Mouse (Mus musculus) liver, postnatal 0 days (tissue): ENCODE measurements around the gene Adap1. TPM values are rescaled to one million over a fixed set of nuclear protein-coding genes. Genes with fewer than 3 reads are reported as not detected.

Experiments used
- ATAC-seq: fragments of 200-750 bp; cut with Nextera tagmentation; 2 replicates; pipeline ENCODE4 v1.8.0; 2017; ENCODE audit warnings: mild to moderate bottlenecking, moderate library complexity
- DNase-seq: peaks from one replicate; pipeline ENCODE4 v3.0.0-alpha.2; 2016
- H3K27ac ChIP-seq: fragments of 300-500 bp; sonication (generic); 2 replicates; pipeline ENCODE4 v1.5.1; 2014; ENCODE audit warnings: antibody characterized with exemption, moderate library complexity, mild to moderate bottlenecking, low read depth
- H3K27me3 ChIP-seq: fragments of 300-500 bp; sonication (generic); 2 replicates; pipeline ENCODE4 v1.6.1; 2014; ENCODE audit warnings: low read length, control low read depth, mixed read lengths; ENCODE audit not compliant: insufficient read depth
- H3K36me3 ChIP-seq: fragments of 300-500 bp; sonication (generic); replicated peaks from 2 replicates; pipeline ENCODE4 v1.6.1; 2014; ENCODE audit warnings: mild to moderate bottlenecking, control low read depth, low read length, moderate library complexity, mixed read lengths; ENCODE audit not compliant: insufficient read depth
- H3K4me1 ChIP-seq: fragments of 300-500 bp; sonication (generic); 2 replicates; pipeline ENCODE4 v1.6.1; 2014; ENCODE audit warnings: antibody characterized with exemption, mild to moderate bottlenecking, control low read depth; ENCODE audit not compliant: insufficient read depth
- H3K4me2 ChIP-seq: fragments of 300-500 bp; sonication (generic); 2 replicates; pipeline ENCODE4 v1.6.1; 2014; ENCODE audit warnings: low read depth, mild to moderate bottlenecking, low read length, moderate library complexity, mixed read lengths
- H3K4me3 ChIP-seq: fragments of 300-500 bp; sonication (generic); 2 replicates; pipeline ENCODE4 v1.5.1; 2014; ENCODE audit warnings: low read depth, low read length
- H3K9ac ChIP-seq: fragments of 300-500 bp; sonication (generic); replicated peaks from 2 replicates; pipeline ENCODE4 v1.6.1; 2014; ENCODE audit warnings: mild to moderate bottlenecking, moderate library complexity
- H3K9me3 ChIP-seq: fragments of 300-500 bp; sonication (generic); 2 replicates; pipeline ENCODE4 v1.6.1; 2016; ENCODE audit warnings: mild to moderate bottlenecking, control low read depth, low read length, mixed read lengths
- CTCF ChIP-seq: sonication (generic); IDR thresholded peaks from 2 replicates; pipeline ENCODE4 v1.5.1; 2016; ENCODE audit warnings: antibody characterized with exemption, low read depth
- EP300 ChIP-seq: IDR thresholded peaks from 2 replicates; pipeline ENCODE4 v1.6.1; 2016; ENCODE audit warnings: antibody characterized with exemption, low read depth, mild to moderate bottlenecking
- WGBS: fragments of 180-500 bp; shearing (Covaris S2); extraction: QIAGEN DNeasy Blood & Tissue Kit; methylation state at CpG from one replicate; pipeline ENCODE4 v1.1.7; 2014; ENCODE audit not compliant: insufficient replicate concordance; 5-methylcytosine and 5-hydroxymethylcytosine counted together
- polyA plus RNA-seq: library from polyadenylated mRNA; unstranded; fragments of >200 nt; fragmentation: Nextera tagmentation; extraction: Ambion mirVana; gene quantifications from 2 replicates; pipeline ENCODE4 v1.2.1, GENCODE M21; 2015

Gene Adap1
- polyA plus RNA-seq, 1 experiment from 2014 or later, result 3.7 TPM

- no peak overlapping the region for H3K4me2 ChIP-seq
- peaks cover 10% of the 10 kb centered on the region for H3K36me3 ChIP-seq
- no peaks in the 10 kb centered on the region for H3K9me3 ChIP-seq
- no peak overlapping the region for H3K4me3 ChIP-seq
- 74% methylated on average over 6 of the region's 6 CpGs for WGBS
- DNase-seq, result no peak
- no peak overlapping the region for H3K27ac ChIP-seq
- TF ChIP-seq EP300, result no peak
- peak; percentile 32 for TF ChIP-seq CTCF
- H3K4me1 ChIP-seq, result peaks cover 59% of the 10 kb centered on the region
- ATAC-seq, result no peak
- no peak overlapping the region for H3K9ac ChIP-seq
- no peaks in the 10 kb centered on the region for H3K27me3 ChIP-seq
Measured at GRCm38 (mm10) chr5:139254938-139255337, 70.5 kb downstream of the Adap1 start.

DNA sequence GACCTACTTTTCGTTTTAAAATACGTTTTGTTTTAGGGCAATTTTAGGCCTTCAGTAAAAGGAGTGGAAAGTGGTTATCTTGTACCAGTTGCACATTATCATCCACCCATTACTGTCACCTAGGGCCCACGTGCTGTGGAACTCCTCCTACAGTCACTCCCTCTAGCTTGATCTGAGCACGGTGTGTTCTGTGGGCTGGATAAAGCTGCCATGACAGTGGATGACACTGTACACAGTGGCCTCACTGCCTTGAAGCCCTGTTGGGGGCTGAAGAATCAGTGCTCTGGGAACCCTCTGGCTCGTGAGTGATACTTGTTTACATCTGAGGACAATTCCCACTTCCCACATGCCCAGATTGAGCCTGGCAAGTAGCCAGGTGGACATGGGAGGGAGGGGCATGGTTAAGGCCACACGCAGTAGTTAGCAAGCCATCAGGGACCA lies 72.1 kb downstream of the Adap1 start:
- no peaks in the 10 kb centered on the region for H3K27me3 ChIP-seq
- peak overlapping the region; percentile 92 for H3K4me2 ChIP-seq
- DNase-seq (peak; percentile 63), ATAC-seq (peak; percentile 35)
- 0 out of 2 replicates have a peak, but pooled peaks have one; percentile 10 for TF ChIP-seq EP300
- no peak for TF ChIP-seq CTCF
- peak overlapping the region; percentile 60 for H3K4me3 ChIP-seq
- no peaks in the 10 kb centered on the region for H3K9me3 ChIP-seq
- peaks cover 52% of the 10 kb centered on the region for H3K4me1 ChIP-seq
- H3K9ac ChIP-seq, result peak overlapping the region; percentile 61
- H3K27ac ChIP-seq, result peak overlapping the region; percentile 86
- 4% methylated on average over 6 of the region's 6 CpGs for WGBS
- H3K36me3 ChIP-seq, result peaks cover 22% of the 10 kb centered on the region

DNA sequence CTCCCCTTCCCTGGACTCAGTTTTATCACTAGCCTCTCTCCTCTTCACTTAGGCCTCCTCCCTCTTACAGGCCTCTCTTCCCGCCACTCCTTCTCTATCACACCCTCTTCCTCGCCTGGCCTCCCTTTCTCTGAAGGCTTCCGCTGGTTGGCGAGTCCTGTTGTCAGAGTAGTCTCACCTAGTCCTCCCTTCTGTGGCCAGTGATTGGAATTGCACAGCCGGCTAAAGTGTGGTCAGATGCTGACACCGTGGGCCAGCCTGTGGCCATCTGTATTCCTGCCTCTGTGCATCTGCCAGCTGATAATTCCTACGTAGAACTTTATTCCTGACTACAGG lies 72.5 kb downstream of the Adap1 start:
- DNase-seq (no peak), ATAC-seq (peak; percentile 37)
- Histone ChIP-seq H3K4me2 (peak overlapping the region; percentile 92), H3K9me3 (no peaks in the 10 kb centered on the region), H3K36me3 (peaks cover 24% of the 10 kb centered on the region), H3K27me3 (no peaks in the 10 kb centered on the region), H3K9ac (peak overlapping the region; percentile 61), H3K27ac (peak overlapping the region; percentile 86), H3K4me1 (peaks cover 47% of the 10 kb centered on the region), H3K4me3 (peak overlapping the region; percentile 60)
- TF ChIP-seq CTCF, result no peak
- 0 out of 2 replicates have a peak, but pooled peaks have one; percentile 40 for TF ChIP-seq EP300
- 0% methylated on average over 7 of the region's 7 CpGs for WGBS

DNA sequence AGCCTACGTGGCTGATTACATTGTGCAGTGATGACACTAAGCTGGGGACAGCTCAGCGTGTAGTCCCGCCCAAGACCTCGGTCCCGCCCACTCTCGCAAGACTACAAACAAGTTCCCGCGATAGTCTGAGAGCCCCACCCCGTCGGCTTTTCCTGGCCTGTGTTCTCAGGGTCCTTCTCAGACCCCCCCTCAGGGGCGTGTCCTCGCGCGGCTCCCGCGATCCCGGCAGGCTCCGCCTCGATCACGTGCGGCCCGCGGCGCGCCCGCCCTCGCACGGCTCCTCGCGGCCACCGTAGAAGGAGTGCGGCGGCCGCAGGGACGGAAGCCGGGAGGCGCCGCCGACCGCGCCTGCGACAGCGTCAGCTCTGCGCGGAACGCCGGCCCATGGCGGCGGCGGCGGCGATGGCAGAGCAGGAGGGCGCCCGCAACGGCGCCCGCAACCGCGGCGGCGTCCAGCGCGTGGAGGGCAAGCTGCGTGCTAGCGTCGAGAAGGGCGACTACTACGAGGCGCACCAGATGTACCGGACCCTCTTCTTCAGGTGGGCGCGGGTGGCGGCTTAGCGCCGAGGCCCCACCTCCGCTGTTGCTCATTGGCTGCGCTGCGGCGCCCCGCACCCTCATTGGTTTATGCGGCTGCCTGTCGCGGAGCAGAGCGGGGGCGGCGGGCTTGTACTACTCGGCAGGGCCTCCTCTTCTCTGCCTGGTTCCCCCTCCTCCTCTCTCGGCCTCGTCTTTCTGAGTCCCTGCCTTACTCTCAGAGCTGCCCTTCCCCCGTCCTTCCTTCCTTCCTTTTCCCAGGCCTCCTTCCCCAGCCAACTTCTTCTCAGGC lies 73.1 kb downstream of the Adap1 start, which contains the start of gene Get4:
Gene Get4 (plus strand): TSS at position 244 of the 829 bp plus-strand sequence.
- Histone ChIP-seq H3K27ac (peak within 1 kb of the TSS; percentile 86), H3K27me3 (no peaks in the 10 kb centered on the region), H3K9me3 (no peaks in the 10 kb centered on the region), H3K4me3 (peak within 1 kb of the TSS; percentile 60), H3K9ac (peak within 1 kb of the TSS; percentile 62), H3K36me3 (peaks cover 29% of the 10 kb centered on the region), H3K4me1 (peaks cover 47% of the 10 kb centered on the region), H3K4me2 (peak within 1 kb of the TSS; percentile 92)
- ATAC-seq (peak; percentile 87), DNase-seq (peak; percentile 99)
- under 1% methylated on average over 79 of the region's 90 CpGs for WGBS
- TF ChIP-seq CTCF (no peak), EP300 (peak; percentile 51; the same call in 1 of the 2 replicates)

GRCm38 (mm10) chr5:139251736-139252080 lies 73.7 kb downstream of the Adap1 start:
- peak overlapping the region; percentile 76 for H3K27ac ChIP-seq
- H3K27me3 ChIP-seq, result no peaks in the 10 kb centered on the region
- DNase-seq (no peak), ATAC-seq (peak; percentile 7)
- no peaks in the 10 kb centered on the region for H3K9me3 ChIP-seq
- H3K4me1 ChIP-seq, result peaks cover 41% of the 10 kb centered on the region
- peak overlapping the region; percentile 62 for H3K9ac ChIP-seq
- peak overlapping the region; percentile 60 for H3K4me3 ChIP-seq
- 3% methylated on average over 8 of the region's 8 CpGs for WGBS
- TF ChIP-seq EP300, result no peak
- TF ChIP-seq CTCF, result peak; percentile 44
- peaks cover 32% of the 10 kb centered on the region for H3K36me3 ChIP-seq
- peak overlapping the region; percentile 92 for H3K4me2 ChIP-seq

DNA sequence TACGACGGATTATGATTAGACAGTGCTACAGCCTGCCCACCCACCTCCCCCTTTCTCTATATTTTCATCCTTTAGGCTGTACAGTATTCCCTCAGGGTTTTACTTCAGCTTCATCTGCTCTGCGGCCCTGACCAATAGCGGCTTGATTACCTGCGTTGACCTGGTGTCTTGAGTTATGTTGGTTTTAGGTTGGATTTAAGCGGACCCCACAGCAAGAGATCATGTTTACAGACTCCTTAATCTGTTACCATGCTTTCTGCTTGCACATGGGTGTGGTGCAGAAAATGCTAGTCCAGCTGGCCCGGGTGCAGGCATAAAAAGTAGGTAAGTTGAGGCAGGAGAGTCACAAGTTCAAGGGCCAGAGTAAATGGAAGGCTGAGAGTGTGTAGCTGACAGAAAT lies 74.1 kb downstream of the Adap1 start:
- 80% methylated on average over 7 of the region's 7 CpGs for WGBS
- 0 out of 2 replicates have a peak overlapping the region, but pooled peaks have one; percentile 60 for H3K4me3 ChIP-seq
- peak overlapping the region; percentile 62; the same call in 1 of the 2 replicates for H3K9ac ChIP-seq
- DNase-seq (no peak), ATAC-seq (no peak)
- H3K27me3 ChIP-seq, result no peaks in the 10 kb centered on the region
- H3K27ac ChIP-seq, result peak overlapping the region; percentile 76
- no peaks in the 10 kb centered on the region for H3K9me3 ChIP-seq
- peaks cover 36% of the 10 kb centered on the region for H3K36me3 ChIP-seq
- TF ChIP-seq EP300 (no peak), CTCF (no peak)
- H3K4me2 ChIP-seq, result peak overlapping the region; percentile 92
- H3K4me1 ChIP-seq, result peaks cover 36% of the 10 kb centered on the region
